Mouse (Mus musculus) embryonic facial prominence, embryonic 15.5 days (tissue): ENCODE measurements at regions not wholly inside any gene's neighbourhood (a gene's known extent, or its start where the extent isn't known, plus 50 kb on each side); places are given as distances from the start of the nearest gene placed in this dataset.

Experiments
- ATAC-seq: fragments of 200-750 bp; cut with Nextera tagmentation; 2 replicates; pipeline ENCODE4 v1.8.0; 2017; ENCODE audit warnings: low read depth, moderate TSS enrichment; ENCODE audit not compliant: insufficient number of reproducible peaks, low FRiP score, low TSS enrichment
- H3K27ac ChIP-seq: fragments of 300-500 bp; sonication (generic); replicated peaks from 2 replicates; pipeline ENCODE4 v1.5.1; 2015; ENCODE audit warnings: mild to moderate bottlenecking, inconsistent platforms
- H3K27me3 ChIP-seq: fragments of 300-500 bp; sonication (generic); 2 replicates; pipeline ENCODE4 v1.6.1; 2015; ENCODE audit warnings: inconsistent platforms
- H3K36me3 ChIP-seq: fragments of 300-500 bp; sonication (generic); 2 replicates; pipeline ENCODE4 v1.6.1; 2015; ENCODE audit warnings: mild to moderate bottlenecking, inconsistent platforms
- H3K4me1 ChIP-seq: fragments of 300-500 bp; sonication (generic); 2 replicates; pipeline ENCODE4 v1.6.1; 2015; ENCODE audit warnings: inconsistent platforms
- H3K4me2 ChIP-seq: fragments of 300-500 bp; sonication (generic); replicated peaks from 2 replicates; pipeline ENCODE4 v1.6.1; 2015; ENCODE audit warnings: mild to moderate bottlenecking, inconsistent platforms
- H3K4me3 ChIP-seq: fragments of 300-500 bp; sonication (generic); replicated peaks from 2 replicates; pipeline ENCODE4 v1.5.1; 2015; ENCODE audit warnings: mild to moderate bottlenecking, inconsistent platforms
- H3K9ac ChIP-seq: fragments of 300-500 bp; sonication (generic); 2 replicates; pipeline ENCODE4 v1.6.1; 2015; ENCODE audit warnings: inconsistent platforms
- H3K9me3 ChIP-seq: fragments of 300-500 bp; sonication (generic); replicated peaks from 2 replicates; pipeline ENCODE4 v1.6.1; 2016; ENCODE audit warnings: inconsistent platforms
- WGBS: fragments of 180-500 bp; shearing (Covaris S2); methylation state at CpG from one replicate; pipeline ENCODE4 v1.1.7; 2015; 5-methylcytosine and 5-hydroxymethylcytosine counted together

- no peak for ATAC-seq
- H3K9ac ChIP-seq: no peak overlapping the region
- 64% methylated on average over 7 of the region's 7 CpGs for WGBS
- H3K36me3 ChIP-seq: no peaks in the 10 kb centered on the region
- no peak overlapping the region for H3K27ac ChIP-seq
- no peaks in the 10 kb centered on the region for H3K9me3 ChIP-seq
- no peaks in the 10 kb centered on the region for H3K27me3 ChIP-seq
- H3K4me3 ChIP-seq: no peak overlapping the region
- peaks cover 17% of the 10 kb centered on the region for H3K4me1 ChIP-seq
- H3K4me2 ChIP-seq: no peak overlapping the region
These were observed 83.5 kb downstream of the Zfp36l2 start for GRCm38 (mm10) chr17:84104242-84104641.

- no peak for ATAC-seq
These were observed 84.4 kb downstream of the Zfp36l2 start for GRCm38 (mm10) chr17:84103344-84103743.

GRCm38 (mm10) chr17:84101652-84102051, 86.1 kb downstream of the Zfp36l2 start:
- no peak overlapping the region for H3K4me3 ChIP-seq
- H3K9ac ChIP-seq: no peak overlapping the region
- H3K36me3 ChIP-seq: no peaks in the 10 kb centered on the region
- ATAC-seq: no peak
- H3K27ac ChIP-seq: no peak overlapping the region
- peaks cover 31% of the 10 kb centered on the region for H3K4me1 ChIP-seq
- 93% methylated on average over 1 of the region's 1 CpGs for WGBS
- H3K27me3 ChIP-seq: no peaks in the 10 kb centered on the region
- H3K4me2 ChIP-seq: no peak overlapping the region
- no peaks in the 10 kb centered on the region for H3K9me3 ChIP-seq

More at GRCm38 (mm10) chr17:84103344-84103743, 84.4 kb downstream of the Zfp36l2 start:
- no peak overlapping the region for H3K9ac ChIP-seq
- peaks cover 17% of the 10 kb centered on the region for H3K4me1 ChIP-seq
- H3K4me3 ChIP-seq: no peak overlapping the region
- WGBS: 55% methylated on average over 7 of the region's 7 CpGs
- no peaks in the 10 kb centered on the region for H3K27me3 ChIP-seq
- H3K36me3 ChIP-seq: no peaks in the 10 kb centered on the region
- H3K9me3 ChIP-seq: no peaks in the 10 kb centered on the region
- H3K4me2 ChIP-seq: no peak overlapping the region
- H3K27ac ChIP-seq: 0 out of 2 replicates have a peak overlapping the region, but pooled peaks have one; percentile 40

- H3K4me3 ChIP-seq: no peak overlapping the region
- H3K36me3 ChIP-seq: no peaks in the 10 kb centered on the region
- ATAC-seq: no peak
- H3K4me2 ChIP-seq: no peak overlapping the region
- 0 out of 2 replicates have a peak overlapping the region, but pooled peaks have one; percentile 48 for H3K27ac ChIP-seq
- WGBS: 47% methylated on average over 10 of the region's 10 CpGs
- H3K27me3 ChIP-seq: no peaks in the 10 kb centered on the region
- no peak overlapping the region for H3K9ac ChIP-seq
- peaks cover 41% of the 10 kb centered on the region for H3K4me1 ChIP-seq
- H3K9me3 ChIP-seq: no peaks in the 10 kb centered on the region
These were observed 87.2 kb downstream of the Zfp36l2 start for GRCm38 (mm10) chr17:84100523-84100922.

- no peaks in the 10 kb centered on the region for H3K9me3 ChIP-seq
- H3K4me1 ChIP-seq: peaks cover 41% of the 10 kb centered on the region
- no peak for ATAC-seq
- H3K27me3 ChIP-seq: no peaks in the 10 kb centered on the region
- H3K4me3 ChIP-seq: no peak overlapping the region
- no peak overlapping the region for H3K9ac ChIP-seq
- H3K36me3 ChIP-seq: no peaks in the 10 kb centered on the region
- no peak overlapping the region; the same call in 1 of the 2 replicates for H3K27ac ChIP-seq
- H3K4me2 ChIP-seq: no peak overlapping the region
- WGBS: 85% methylated on average over 9 of the region's 9 CpGs
These were observed 88.0 kb downstream of the Zfp36l2 start for GRCm38 (mm10) chr17:84099737-84100136.

GRCm38 (mm10) chr17:84097871-84098430, 89.8 kb downstream of the Zfp36l2 start:
- Histone ChIP-seq H3K27me3 (no peaks in the 10 kb centered on the region), H3K36me3 (no peaks in the 10 kb centered on the region), H3K27ac (no peak overlapping the region), H3K4me3 (no peak overlapping the region), H3K4me2 (no peak overlapping the region), H3K9me3 (no peaks in the 10 kb centered on the region), H3K9ac (no peak overlapping the region), H3K4me1 (peaks cover 34% of the 10 kb centered on the region)
- 86% methylated on average over 6 of the region's 6 CpGs for WGBS
- ATAC-seq: no peak

- H3K27ac ChIP-seq: no peak overlapping the region
- peaks cover 34% of the 10 kb centered on the region for H3K4me1 ChIP-seq
- no peak overlapping the region for H3K4me3 ChIP-seq
- peak overlapping the region; percentile 78; the same call in 1 of the 2 replicates for H3K4me2 ChIP-seq
- no peak overlapping the region for H3K9ac ChIP-seq
- ATAC-seq: no peak
- 78% methylated on average over 13 of the region's 13 CpGs for WGBS
- H3K27me3 ChIP-seq: no peaks in the 10 kb centered on the region
- no peaks in the 10 kb centered on the region for H3K9me3 ChIP-seq
- no peaks in the 10 kb centered on the region for H3K36me3 ChIP-seq
These were observed 90.5 kb downstream of the Zfp36l2 start for GRCm38 (mm10) chr17:84097286-84097685.

GRCm38 (mm10) chr17:84096345-84097260, 91.1 kb downstream of the Zfp36l2 start:
- Histone ChIP-seq H3K4me3 (peak overlapping the region; percentile 40), H3K27me3 (no peaks in the 10 kb centered on the region), H3K9me3 (no peaks in the 10 kb centered on the region), H3K27ac (0 out of 2 replicates have a peak overlapping the region, but pooled peaks have one; percentile 34), H3K4me2 (peak overlapping the region; percentile 78), H3K9ac (peak overlapping the region; percentile 33), H3K4me1 (peaks cover 34% of the 10 kb centered on the region), H3K36me3 (no peaks in the 10 kb centered on the region)
- ATAC-seq: peak; percentile 44; the same call in 1 of the 2 replicates
- 6% methylated on average over 59 of the region's 59 CpGs for WGBS

GRCm38 (mm10) chr17:84095829-84096228, 91.9 kb downstream of the Zfp36l2 start:
- Histone ChIP-seq H3K9ac (no peak overlapping the region), H3K36me3 (no peaks in the 10 kb centered on the region), H3K4me2 (no peak overlapping the region), H3K4me3 (no peak overlapping the region), H3K4me1 (peaks cover 34% of the 10 kb centered on the region), H3K27ac (no peak overlapping the region), H3K27me3 (no peaks in the 10 kb centered on the region), H3K9me3 (no peaks in the 10 kb centered on the region)
- no peak for ATAC-seq
- 47% methylated on average over 4 of the region's 4 CpGs for WGBS

GRCm38 (mm10) chr17:84095089-84095488, 92.7 kb downstream of the Zfp36l2 start:
- no peaks in the 10 kb centered on the region for H3K27me3 ChIP-seq
- H3K4me3 ChIP-seq: no peak overlapping the region
- no peak overlapping the region for H3K9ac ChIP-seq
- H3K27ac ChIP-seq: no peak overlapping the region
- no peak for ATAC-seq
- 74% methylated on average over 2 of the region's 2 CpGs for WGBS
- H3K4me1 ChIP-seq: peaks cover 26% of the 10 kb centered on the region
- no peaks in the 10 kb centered on the region for H3K36me3 ChIP-seq
- H3K9me3 ChIP-seq: no peaks in the 10 kb centered on the region
- H3K4me2 ChIP-seq: no peak overlapping the region

- Histone ChIP-seq H3K4me3 (no peak overlapping the region), H3K4me1 (peaks cover 61% of the 10 kb centered on the region), H3K9ac (no peak overlapping the region), H3K27ac (peak overlapping the region; percentile 90), H3K27me3 (no peaks in the 10 kb centered on the region), H3K36me3 (no peaks in the 10 kb centered on the region), H3K4me2 (no peak overlapping the region), H3K9me3 (no peaks in the 10 kb centered on the region)
- no peak for ATAC-seq
- WGBS: 84% methylated on average over 12 of the region's 12 CpGs
These were observed 101.4 kb downstream of the Zfp36l2 start for GRCm38 (mm10) chr17:84086394-84086793.
